Mouse (Mus musculus) C2C12 (cell line): Measurements from ENCODE around the gene Mindy2. TPM values are rescaled to one million over a fixed set of nuclear protein-coding genes. Genes with fewer than 3 reads are reported as not detected.
"Not testable (repeated sequence)": the region's sequence is repeated elsewhere in the genome, so short reads cannot be mapped to it uniquely, and the experiment has no call there.

Experiments used
- H3K27me3 ChIP-seq: one replicate; pipeline ENCODE4 v1.6.1; 2011; ENCODE audit not compliant: control insufficient read depth, insufficient read depth, insufficient read length
- H3K36me3 ChIP-seq: one replicate; pipeline ENCODE4 v1.6.1; 2011; ENCODE audit not compliant: control insufficient read depth, insufficient read depth
- H3K4me3 ChIP-seq: one replicate; pipeline ENCODE4 v1.5.1; 2011; ENCODE audit warnings: mild to moderate bottlenecking, control low read depth; ENCODE audit not compliant: poor library complexity, insufficient read depth, severe bottlenecking
- H3K79me2 ChIP-seq: one replicate; pipeline ENCODE4 v1.6.1; 2011; ENCODE audit not compliant: control insufficient read depth, insufficient read depth
- H3K79me3 ChIP-seq: one replicate; pipeline ENCODE4 v1.6.1; 2011; ENCODE audit warnings: low read depth, control low read depth
- H3ac ChIP-seq: one replicate; pipeline ENCODE3; 2011; ENCODE audit warnings: low read depth; ENCODE audit not compliant: control insufficient read depth, insufficient read length
- CEBPB ChIP-seq: IDR thresholded peaks from one replicate; pipeline ENCODE4 v1.6.1; 2011; ENCODE audit warnings: low read depth, mild to moderate bottlenecking, control low read depth, moderate library complexity
- CTCF ChIP-seq: IDR thresholded peaks from one replicate; pipeline ENCODE4 v1.5.1; 2011; ENCODE audit not compliant: control insufficient read depth, insufficient read depth, insufficient read length
- FOSL1 ChIP-seq: IDR thresholded peaks from one replicate; pipeline ENCODE4 v1.8.0; 2011; ENCODE audit warnings: mild to moderate bottlenecking, low read length; ENCODE audit not compliant: poor library complexity, insufficient read depth, severe bottlenecking
- MAX ChIP-seq: IDR thresholded peaks from one replicate; pipeline ENCODE4 v1.6.1; 2011; ENCODE audit warnings: mild to moderate bottlenecking, control low read depth
- MYOD1 ChIP-seq: IDR thresholded peaks from one replicate; pipeline ENCODE4 v1.6.1; 2011; ENCODE audit warnings: low read depth; ENCODE audit not compliant: control insufficient read depth, insufficient read length
- MYOG ChIP-seq: IDR thresholded peaks from one replicate; pipeline ENCODE4 v1.6.1; 2011; ENCODE audit not compliant: control insufficient read depth, insufficient read length; ENCODE audit errors: extremely low read depth
- USF1 ChIP-seq: IDR thresholded peaks from one replicate; pipeline ENCODE4 v1.6.1; 2011; ENCODE audit warnings: low read depth, mild to moderate bottlenecking, control low read depth, moderate library complexity
- polyA plus RNA-seq: library from polyadenylated mRNA; unstranded; fragments of >200 nt; fragmentation: generic; extraction: Trizol; gene quantifications from one replicate; pipeline ENCODE4 v1.2.1, GENCODE M21; 2012; ENCODE audit warnings: missing spikeins

The Mindy2 gene
- polyA plus RNA-seq, 1 experiment: 1.3 TPM

GRCm38 (mm10) chr9:70567651-70568050, 89.3 kb downstream of the Mindy2 start:
- no peak overlapping the region for H3ac ChIP-seq
- H3K79me2 ChIP-seq: peaks cover 32% of the 10 kb centered on the region
- H3K27me3 ChIP-seq: no peaks in the 10 kb centered on the region
- peaks cover 7% of the 10 kb centered on the region for H3K79me3 ChIP-seq
- TF ChIP-seq MYOD1 (no peak), FOSL1 (no peak), MAX (no peak), USF1 (no peak), CTCF (no peak), MYOG (no peak), CEBPB (no peak)
- H3K4me3 ChIP-seq: no peak overlapping the region
- peaks cover 27% of the 10 kb centered on the region for H3K36me3 ChIP-seq

- Histone ChIP-seq H3ac (no peak overlapping the region), H3K36me3 (peaks cover 24% of the 10 kb centered on the region)
These were observed 94.1 kb downstream of the Mindy2 start for GRCm38 (mm10) chr9:70562825-70563224.

DNA sequence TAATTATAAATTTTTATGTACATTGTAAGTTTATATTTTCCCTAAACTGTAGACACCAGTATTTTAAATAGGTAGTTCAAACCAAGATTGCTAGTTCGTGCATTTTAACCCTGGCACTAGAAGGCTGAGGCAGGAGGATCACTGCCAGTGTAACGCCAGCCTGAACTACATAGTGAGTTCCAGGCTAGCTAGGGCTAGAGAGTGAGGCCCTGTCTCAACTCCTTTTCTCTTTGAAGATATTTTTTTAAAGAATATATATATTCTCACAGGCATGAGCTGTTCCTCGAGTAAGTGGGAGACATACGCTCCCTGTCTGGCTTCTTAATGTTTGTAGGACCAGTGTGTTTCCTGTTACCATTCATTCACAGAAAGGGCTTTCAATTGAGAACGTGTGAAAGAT, 100.2 kb downstream of the Mindy2 start:
- H3ac ChIP-seq: no peak overlapping the region
- no peaks in the 10 kb centered on the region for H3K27me3 ChIP-seq
- H3K79me3 ChIP-seq: peaks cover 29% of the 10 kb centered on the region
- peaks cover 72% of the 10 kb centered on the region for H3K79me2 ChIP-seq
- H3K4me3 ChIP-seq: no peak overlapping the region
- TF ChIP-seq FOSL1 (no peak), MYOD1 (no peak), USF1 (no peak), MYOG (no peak)
- H3K36me3 ChIP-seq: peaks cover 7% of the 10 kb centered on the region

More at GRCm38 (mm10) chr9:70562825-70563224, 94.1 kb downstream of the Mindy2 start:
- H3K79me3 ChIP-seq: peaks cover 14% of the 10 kb centered on the region
- no peaks in the 10 kb centered on the region for H3K27me3 ChIP-seq
- H3K4me3 ChIP-seq: no peak overlapping the region
- peaks cover 43% of the 10 kb centered on the region for H3K79me2 ChIP-seq
- TF ChIP-seq MYOG: no peak
- TF ChIP-seq MYOD1: no peak
- TF ChIP-seq CEBPB: no peak
- TF ChIP-seq FOSL1: no peak
- TF ChIP-seq CTCF: no peak
- no peak for TF ChIP-seq USF1
- TF ChIP-seq MAX: no peak

DNA sequence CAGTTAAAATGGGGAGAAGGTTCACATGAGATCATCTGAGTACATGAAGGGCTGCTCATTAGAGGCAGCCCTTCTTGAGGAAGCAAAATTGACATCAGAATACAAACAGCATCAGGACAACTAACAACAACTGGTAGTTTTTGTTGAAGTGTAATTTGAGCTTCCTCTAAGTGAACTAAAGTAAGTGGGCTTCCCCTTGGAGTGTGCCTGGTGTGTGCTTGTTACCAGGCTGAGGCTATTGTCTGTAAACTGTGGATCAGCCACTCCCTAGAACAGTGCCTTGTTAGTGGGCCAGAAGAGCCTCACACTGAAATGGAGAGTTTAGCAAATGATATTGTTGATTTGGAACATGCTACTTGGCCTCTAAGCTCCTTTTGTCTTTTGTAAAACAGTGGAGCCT, 101.5 kb downstream of the Mindy2 start:
- H3K79me3 ChIP-seq: peaks cover 38% of the 10 kb centered on the region
- no peaks in the 10 kb centered on the region for H3K27me3 ChIP-seq
- no peak overlapping the region for H3K4me3 ChIP-seq
- peaks cover 85% of the 10 kb centered on the region for H3K79me2 ChIP-seq
- TF ChIP-seq MAX: no peak
- TF ChIP-seq USF1: no peak
- no peak for TF ChIP-seq FOSL1
- TF ChIP-seq CEBPB: no peak
- TF ChIP-seq MYOG: no peak
- no peak for TF ChIP-seq CTCF
- TF ChIP-seq MYOD1: no peak
- H3K36me3 ChIP-seq: peaks cover 15% of the 10 kb centered on the region
- no peak overlapping the region for H3ac ChIP-seq

- Histone ChIP-seq H3K79me2 (peaks cover 91% of the 10 kb centered on the region), H3K79me3 (peaks cover 59% of the 10 kb centered on the region), H3K36me3 (peaks cover 26% of the 10 kb centered on the region)
- H3ac ChIP-seq, H3K27me3 ChIP-seq, H3K4me3 ChIP-seq: not testable (repeated sequence)
These were observed 104.7 kb downstream of the Mindy2 start for GRCm38 (mm10) chr9:70552233-70552632.

DNA sequence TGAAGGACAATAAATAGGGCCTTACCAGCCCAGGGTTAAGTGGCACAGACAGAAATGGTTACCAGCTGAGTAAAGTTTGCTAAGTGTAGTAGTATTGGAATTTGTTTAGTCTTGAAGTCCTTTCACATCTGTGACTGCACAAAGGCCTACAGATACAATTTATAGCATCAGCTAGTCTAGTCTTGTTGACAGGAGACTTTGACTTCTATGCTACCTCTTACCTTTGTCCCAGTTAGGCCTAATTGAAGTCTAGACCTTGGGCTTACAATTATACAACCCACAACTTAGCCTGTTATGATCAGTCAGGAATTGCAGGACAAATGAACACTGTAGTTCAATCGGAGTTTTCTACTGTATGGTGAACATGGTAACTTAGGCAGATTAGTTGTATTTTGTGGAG, 105.5 kb downstream of the Mindy2 start:
- TF ChIP-seq USF1 (no peak), CEBPB (no peak), MYOD1 (no peak)
- Histone ChIP-seq H3K4me3 (no peak overlapping the region), H3K27me3 (no peaks in the 10 kb centered on the region), H3K79me2 (peaks cover 91% of the 10 kb centered on the region), H3ac (no peak overlapping the region), H3K36me3 (peaks cover 31% of the 10 kb centered on the region), H3K79me3 (peaks cover 66% of the 10 kb centered on the region)

Other genes starting within 250 kb of the Mindy2 start
- 80.8 TPM for gene Ccnb2, start 235.6 kb downstream of the Mindy2 start, polyA plus RNA-seq
- 10.4 TPM for gene Rnf111, start 153.4 kb downstream of the Mindy2 start, polyA plus RNA-seq
- gene Sltm, start 114.4 kb downstream of the Mindy2 start, polyA plus RNA-seq: 11.3 TPM
- gene Gm10642, start 923 bp downstream of the Mindy2 start, polyA plus RNA-seq: 0.02 TPM
- 20.6 TPM for gene Adam10, start 21.8 kb upstream of the Mindy2 start, polyA plus RNA-seq